Mouse (Mus musculus) T-helper 2 cell (primary cell): Measurements from ENCODE around the gene Nadk.

Experiments
- in situ Hi-C: fragments of 300-600 bp; cut with MboI, MseI; formaldehyde crosslinking; loops from one replicate; pipeline ENCODE4 v1.15.1; 2025; ENCODE audit warnings: high pct_unique_total_duplicates

The Nadk gene

GRCm38 (mm10) chr4:155561661-155562442 is at the start of gene Nadk:
Gene Nadk, plus strand, starts transcription at chr4:155562378.
- in situ Hi-C loops, result no loop called here

DNA sequence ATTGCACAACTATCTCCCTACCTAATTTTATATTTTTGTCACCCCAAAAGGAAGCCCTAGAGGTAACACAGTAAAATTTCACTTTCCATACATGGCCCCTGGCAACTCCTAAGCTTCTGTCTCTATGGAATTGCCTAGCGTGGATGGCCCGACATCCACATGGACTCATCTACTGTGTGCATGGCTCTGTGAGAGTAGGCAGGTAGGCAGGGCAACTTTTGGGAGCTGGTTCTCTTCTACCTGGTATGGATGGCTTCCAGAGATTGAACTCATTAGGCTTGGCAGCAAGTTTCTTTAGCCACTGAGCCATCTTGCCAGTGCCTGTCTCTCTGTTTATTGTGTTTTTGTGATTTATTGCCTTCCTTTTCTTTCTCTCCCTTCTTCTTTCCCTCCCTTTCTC is 47.4 kb upstream of the Nadk start:
- in situ Hi-C loops, result no loop called here

GRCm38 (mm10) chr4:155517948-155518517 is 44.1 kb upstream of the Nadk start:
- in situ Hi-C loops, result no loop called here

DNA sequence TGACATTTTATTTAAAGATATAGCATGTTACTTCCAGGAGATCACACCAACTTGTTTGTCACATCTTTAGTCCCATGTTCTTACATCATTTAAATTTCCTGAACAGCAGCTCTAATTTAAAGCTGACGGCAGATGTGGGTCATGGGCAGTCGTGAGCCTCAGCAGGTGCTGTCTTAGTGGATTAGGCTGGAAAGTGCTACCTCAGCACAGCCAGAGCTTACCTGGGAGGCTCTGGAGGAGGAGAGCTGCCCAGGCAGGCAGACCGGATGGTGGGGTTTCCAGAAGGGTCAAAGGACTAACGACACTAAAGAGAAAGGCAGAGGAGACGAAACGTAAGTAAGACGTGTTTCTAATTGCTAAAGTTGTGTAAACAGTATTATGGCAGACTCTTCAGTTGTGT is 39.9 kb upstream of the Nadk start:
- in situ Hi-C loops, result no loop called here

- in situ Hi-C loops, result no loop called here
Observed at GRCm38 (mm10) chr4:155525751-155526150, 36.4 kb upstream of the Nadk start.

GRCm38 (mm10) chr4:155529294-155529693 is 32.9 kb upstream of the Nadk start:
- in situ Hi-C loops, result no loop called here

DNA sequence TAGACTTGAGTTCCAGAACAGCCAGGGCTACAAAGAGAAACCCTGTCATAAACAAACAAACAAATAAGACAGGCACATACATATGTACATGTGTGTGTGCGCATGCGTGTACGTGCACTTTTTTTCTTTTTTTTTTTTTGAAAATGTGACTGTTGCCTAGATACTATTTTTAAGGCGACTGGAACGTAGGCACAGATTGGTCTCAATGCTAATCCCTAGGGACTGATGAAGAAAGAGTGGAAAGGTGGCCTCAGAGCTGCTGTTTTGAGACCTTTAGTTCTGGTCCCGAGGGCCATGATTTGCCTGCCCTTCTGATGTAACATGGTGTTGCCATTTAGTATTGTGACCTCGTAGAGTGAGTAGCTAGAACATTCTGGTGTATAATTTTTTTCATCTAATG is 12.2 kb upstream of the Nadk start:
- in situ Hi-C loops, result no loop called here

- in situ Hi-C loops, result no loop called here
Observed at GRCm38 (mm10) chr4:155550446-155550845, 11.7 kb upstream of the Nadk start.

DNA sequence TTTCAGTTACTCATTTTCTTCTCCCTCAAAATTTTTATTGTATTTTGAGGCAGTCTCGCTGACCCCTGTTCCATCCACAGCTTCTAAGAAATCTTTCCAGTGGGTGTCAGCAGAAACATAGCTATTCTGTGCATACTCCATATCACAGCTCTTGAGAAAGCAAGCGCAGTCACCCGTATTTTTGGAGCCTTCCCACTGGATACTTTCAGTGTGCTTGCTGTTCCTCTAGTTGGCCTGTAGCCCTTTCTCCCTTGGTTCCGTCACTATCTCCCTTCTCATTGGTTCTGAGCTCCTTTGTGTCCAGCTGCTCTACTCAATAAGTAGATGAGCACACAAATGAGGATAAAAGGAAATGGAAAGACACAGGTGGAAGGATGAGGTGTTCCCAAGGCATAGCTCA is 11.1 kb upstream of the Nadk start:
- in situ Hi-C loops, result no loop called here

GRCm38 (mm10) chr4:155552917-155553532 is 9.2 kb upstream of the Nadk start:
- in situ Hi-C loops, result no loop called here

DNA sequence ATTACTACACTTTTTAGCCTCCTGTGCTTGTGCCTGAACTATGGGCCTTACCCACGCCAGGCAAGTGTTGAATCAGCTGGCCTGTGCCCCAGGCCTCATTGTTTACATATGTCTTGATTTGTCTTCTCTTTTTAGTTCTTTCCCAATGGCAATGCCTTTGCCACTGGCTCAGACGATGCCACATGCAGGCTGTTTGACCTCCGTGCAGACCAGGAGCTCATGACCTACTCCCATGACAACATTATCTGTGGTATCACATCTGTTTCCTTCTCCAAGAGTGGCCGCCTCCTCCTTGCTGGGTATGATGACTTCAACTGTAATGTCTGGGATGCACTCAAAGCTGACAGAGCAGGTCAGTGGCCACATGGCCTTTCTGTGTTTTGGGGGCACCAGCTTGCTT is 7.3 kb upstream of the Nadk start:
- in situ Hi-C loops, result no loop called here

- in situ Hi-C loops, result no loop called here
Observed at GRCm38 (mm10) chr4:155555464-155555863, 6.7 kb upstream of the Nadk start.

DNA sequence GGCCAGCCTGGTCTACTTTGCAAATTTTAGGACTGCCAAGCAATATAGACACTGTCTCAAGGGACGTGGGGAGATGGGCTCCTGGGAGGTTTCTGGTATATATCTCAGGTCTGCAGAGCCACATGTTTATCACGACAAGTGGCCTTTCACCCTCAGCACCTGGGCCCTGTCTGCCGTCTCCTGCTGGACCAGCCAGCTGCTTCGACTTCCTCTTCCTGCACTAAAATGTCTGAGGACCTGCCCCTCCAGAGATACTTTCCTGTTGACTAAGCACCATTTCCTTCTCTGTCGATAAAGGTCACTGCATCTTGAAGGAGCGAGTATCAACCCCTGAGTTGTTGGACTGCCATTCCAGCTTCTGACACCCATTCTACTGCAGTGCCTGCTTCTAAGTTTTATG is 2.7 kb upstream of the Nadk start:
- in situ Hi-C loops, result no loop called here

- in situ Hi-C loops, result no loop called here
Observed at GRCm38 (mm10) chr4:155560932-155561331, 1.2 kb upstream of the Nadk start.

- in situ Hi-C loops, result no loop called here
Observed at GRCm38 (mm10) chr4:155562725-155563399, 684 bp downstream of the Nadk start.

DNA sequence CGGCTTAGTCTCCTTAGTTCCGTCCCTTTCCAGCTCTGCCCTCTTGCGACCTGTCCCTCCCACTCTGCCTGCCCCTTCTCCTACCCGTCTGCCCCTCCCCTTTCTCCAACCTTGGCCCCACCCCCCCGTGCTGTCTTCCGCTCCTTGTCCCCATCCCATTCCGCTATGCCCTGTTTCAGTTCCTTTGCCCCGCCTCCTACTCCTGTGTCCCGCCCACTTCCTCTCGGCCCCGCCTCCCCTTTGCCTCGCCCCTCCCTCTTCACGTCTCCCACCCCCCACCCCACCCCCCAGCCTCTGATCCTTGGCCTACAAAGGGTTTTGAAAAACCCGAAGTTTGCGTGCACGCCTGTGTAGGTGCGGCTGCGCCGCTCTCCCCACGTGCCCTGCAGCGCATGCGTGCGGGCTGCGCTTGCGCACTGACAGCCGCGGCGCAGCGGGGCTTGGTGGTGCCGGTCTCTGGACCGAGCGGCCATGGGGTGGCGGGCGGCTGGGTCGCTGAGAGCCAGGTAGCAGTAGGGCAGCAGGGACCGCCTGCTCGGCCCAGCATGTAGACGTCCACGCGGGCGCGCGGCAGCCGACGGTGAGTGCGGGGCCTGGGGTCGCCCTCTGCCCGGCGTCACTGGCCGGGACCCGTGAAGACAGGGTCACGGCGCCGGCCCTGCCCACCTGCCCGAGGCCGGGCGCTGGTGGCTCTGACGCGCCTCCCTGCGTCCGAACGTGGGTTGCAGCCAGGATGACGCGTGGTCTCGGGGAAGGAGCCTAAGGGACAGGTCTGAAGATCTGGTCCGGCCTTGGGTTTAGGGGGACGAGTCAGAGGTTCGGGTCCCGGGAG is 1.4 kb downstream of the Nadk start:
- in situ Hi-C loops, result no loop called here

GRCm38 (mm10) chr4:155564315-155565069 is 2.3 kb downstream of the Nadk start:
- in situ Hi-C loops, result no loop called here

- in situ Hi-C loops, result no loop called here
Observed at GRCm38 (mm10) chr4:155566555-155566954, 4.4 kb downstream of the Nadk start.

GRCm38 (mm10) chr4:155568170-155568569 is 6.0 kb downstream of the Nadk start:
- in situ Hi-C loops, result no loop called here

DNA sequence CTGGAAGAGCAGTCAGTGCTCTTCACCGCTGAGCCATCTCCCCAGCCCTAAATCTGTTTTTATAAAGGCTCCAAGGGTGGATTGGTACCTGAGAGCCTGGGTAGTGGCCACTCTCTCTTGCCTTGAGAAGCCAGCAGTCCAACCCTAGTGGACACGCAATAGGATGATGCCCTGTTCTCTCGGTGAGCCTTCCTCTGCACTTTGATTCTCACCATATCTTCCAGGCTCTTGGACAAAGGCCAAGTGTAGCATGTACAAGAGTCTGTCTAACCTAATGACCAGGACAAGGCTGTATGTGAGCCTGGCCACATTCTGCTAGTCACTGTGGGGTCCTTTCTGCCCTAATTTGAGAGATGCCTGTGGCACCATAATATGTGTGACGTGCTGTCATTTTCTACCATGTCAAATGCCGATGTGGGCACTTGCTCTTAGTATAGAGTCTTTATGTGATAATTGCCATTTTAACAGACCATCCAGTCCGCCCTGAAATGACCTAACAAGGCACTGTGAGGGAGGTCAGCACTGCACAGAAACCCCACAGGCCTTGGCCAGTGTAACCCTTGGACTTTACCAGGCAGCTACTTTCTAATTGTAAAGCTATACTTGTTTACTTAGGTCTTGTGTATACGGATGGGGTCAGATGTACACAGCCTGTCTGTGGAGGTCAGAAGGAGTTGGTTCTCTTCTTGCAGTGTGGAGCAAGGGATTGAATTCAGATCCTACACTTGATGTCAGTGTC is 6.6 kb downstream of the Nadk start:
- in situ Hi-C loops, result no loop called here
